Mouse (Mus musculus): ENCODE measurements at regions not wholly inside any gene's neighbourhood (a gene's known extent, or its start where the extent isn't known, plus 50 kb on each side); places are given as distances from the start of the nearest gene placed in this dataset.

DNA sequence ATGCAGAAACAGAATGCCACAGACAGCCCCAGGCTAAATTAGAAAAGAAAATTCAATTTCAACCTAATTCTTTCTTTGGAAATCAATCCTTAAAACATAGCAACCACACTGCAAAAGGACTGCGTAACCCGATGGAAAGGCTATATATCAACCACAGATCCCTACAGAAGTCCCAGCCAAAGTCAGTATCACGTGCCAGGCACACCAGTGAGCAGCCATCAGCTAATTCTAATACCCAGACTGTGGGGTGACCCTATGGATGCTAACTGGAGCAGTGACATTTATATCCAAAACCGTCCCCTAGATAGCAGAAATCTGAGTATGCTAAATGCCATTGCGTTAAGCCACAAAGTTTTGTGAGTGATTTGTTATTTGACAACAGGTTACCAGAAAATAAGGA lies 286.5 kb upstream of the N6amt1 start:
- DNase-seq, result no peak

DNA sequence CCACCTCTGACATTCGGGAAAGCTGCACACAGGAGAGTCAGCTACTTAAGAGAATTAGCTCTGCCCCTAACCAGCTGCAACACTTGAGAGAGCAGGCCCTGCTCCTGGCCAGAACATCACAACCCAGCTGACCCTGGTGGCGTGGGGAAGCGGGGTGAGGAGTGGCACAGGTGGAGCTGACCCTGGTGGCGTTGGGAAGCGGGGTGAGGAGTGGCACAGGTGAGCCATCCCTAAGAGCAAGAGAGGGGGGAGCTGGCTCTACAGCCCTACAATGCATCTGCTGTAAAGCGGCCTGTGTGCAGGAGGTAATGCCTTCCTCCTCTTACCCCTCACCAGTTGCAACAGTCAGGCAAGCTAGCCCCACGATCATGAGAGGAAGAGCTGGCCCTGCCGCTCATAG lies 293.5 kb upstream of the N6amt1 start:
- DNase-seq, result no peak

DNA sequence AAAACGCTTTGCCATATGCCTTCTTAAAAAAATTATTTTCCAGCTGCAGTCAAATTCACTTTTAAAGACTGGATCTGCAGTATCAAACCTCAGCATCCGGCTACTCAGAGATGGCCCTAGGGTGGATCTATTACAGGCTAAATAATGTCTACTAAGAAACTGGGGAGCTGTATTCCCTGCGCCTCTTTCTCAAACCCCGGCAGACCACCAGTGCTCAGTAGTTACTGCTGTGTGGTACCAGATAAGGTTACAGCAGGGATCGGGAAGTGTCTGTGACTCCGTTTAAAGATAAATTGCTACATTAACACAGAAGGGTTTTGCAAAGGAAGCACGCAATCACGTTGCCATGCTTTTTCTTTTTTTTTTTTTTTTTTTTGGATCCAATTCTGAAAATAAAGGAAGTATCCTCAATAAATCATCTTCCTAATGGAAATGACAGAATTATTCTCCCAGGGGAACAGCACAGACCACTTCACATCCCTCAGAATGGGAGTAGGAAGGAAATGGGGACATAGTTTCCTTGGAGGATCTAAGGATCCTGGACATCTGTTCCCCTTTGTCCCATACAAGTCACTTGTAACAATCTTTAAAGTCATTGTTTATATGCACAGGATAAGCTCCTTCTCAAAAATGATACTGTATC lies 304.1 kb upstream of the N6amt1 start:
- DNase-seq, result peak; percentile 6 to 17

DNA sequence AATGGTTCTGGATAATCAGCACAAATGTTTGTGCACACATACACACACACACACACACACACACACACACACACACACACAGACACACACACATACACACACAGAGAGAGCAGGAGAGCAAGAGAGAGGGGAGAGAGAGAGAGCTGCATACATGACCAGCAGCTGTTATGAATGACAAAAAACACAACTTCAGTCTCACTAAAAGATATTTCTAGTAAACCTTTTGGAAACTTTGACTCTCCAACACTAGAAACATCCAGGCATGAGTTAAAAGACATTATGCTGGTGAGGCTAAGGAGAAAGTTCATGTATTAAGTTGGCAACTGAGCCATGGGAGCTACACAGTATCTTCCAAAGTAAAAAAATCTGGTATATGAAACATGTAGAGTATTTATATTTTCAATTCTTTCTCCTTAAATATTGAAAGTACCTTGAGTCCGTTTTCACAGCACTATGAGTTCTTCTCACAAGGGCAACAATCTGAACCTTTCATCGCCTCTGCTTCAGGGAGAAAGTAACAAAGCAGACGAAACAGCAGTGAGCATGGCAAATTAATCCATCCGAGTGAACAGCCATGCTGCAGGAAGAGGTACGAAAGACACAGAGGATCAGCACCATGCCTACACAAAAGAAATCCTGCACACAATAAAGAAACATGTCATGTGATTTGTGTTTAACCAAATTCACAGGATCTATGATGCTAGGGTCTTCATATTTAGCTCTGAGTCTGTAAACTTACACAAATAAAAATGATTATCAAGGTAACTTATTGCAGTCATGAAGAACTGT lies 309.0 kb upstream of the N6amt1 start:
- DNase-seq, result no peak

DNA sequence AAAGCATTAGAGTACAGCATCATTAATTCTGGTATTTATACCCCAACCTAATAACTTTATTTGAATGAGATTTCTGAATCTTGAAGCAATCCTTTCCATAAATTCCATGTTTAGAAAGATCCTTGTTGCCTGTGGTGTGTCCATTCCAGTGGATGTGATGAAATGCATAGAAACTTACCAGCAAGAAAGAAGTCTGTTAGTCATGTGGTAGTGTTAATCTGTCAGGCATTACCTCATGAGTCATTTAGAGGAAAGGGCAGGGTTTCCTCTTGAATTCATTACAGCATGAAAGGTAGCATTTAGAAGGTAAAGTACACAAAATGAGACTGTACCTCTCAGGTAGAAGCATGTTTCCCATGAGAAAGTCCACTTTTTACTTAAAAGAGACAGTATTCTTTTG lies 310.3 kb upstream of the N6amt1 start:
- no peak for DNase-seq

DNA sequence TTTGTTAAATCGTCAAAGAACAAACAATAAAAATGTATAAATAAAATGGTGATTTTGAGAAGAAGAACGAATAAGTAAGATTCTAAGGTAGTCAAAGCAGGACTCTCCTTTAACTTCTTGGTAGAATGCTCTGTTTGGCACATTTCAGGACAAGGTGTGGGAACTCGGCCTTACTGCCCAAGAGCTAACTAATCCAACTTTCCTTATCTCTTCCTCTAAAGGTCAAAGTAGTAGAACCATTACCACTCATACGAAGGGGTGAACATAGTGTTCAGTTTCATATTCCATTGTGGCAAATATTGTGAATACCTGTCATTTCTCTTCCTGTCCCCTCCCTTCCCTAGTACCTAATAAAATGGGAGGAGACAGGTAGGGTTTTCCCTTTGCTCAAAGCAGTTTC lies 313.6 kb upstream of the N6amt1 start:
- DNase-seq, result no peak

DNA sequence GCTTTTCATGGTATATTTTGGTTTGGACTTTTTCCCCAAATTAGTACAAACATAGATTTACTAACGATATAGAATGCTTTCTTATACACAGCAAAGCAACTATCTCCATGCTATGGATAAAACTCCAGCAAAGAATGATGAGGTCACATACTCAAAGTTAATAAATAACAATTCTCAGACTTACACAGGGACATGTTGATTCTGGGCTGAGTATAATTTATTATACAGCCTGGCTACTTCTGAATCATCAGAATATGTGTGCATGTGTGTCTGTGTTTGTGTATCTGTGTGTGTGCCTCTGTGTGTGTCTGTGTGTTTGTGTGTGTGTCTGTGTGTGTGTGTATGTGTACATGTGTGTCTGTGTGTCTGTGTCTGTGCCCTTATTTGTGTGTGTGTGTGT lies 314.1 kb upstream of the N6amt1 start:
- no peak for DNase-seq

DNA sequence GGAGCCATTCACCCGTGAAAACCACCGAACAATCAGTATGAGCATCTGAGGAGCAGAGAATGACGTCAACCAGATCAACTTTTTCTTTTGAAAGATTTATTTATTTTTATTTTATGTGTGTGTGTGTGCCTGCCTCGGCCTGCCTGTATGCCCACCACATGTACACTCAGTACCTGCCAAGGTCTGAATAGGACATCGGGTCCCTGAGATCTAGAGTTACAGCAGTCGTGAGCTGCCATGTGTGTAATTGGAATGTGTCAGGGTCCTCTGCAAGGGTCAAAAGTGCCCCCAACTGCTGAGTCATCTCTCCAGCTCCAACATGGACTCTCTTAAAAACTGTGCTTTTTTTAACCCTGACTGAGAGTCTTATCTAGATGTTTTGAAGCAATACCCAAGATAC lies 316.9 kb upstream of the N6amt1 start:
- no peak for DNase-seq

DNA sequence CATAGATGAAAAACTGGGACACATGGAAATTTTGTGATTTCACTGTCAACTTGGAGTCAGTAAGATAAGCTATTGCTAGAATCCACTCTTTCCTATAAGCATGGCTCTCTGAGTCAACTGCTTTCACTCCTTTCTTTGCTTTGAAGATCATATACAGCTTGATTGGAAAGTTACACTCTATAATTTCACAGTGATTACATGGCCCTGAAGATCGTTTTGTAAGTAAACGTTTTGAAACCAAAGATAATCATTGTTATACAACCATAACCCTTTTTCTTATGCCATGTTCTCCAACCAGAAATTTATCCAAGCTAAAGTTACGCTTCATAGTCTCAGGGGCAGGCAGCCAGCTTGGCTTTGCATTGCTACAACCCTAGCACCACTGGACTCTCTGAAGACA lies 322.1 kb upstream of the N6amt1 start:
- no peak for DNase-seq

DNA sequence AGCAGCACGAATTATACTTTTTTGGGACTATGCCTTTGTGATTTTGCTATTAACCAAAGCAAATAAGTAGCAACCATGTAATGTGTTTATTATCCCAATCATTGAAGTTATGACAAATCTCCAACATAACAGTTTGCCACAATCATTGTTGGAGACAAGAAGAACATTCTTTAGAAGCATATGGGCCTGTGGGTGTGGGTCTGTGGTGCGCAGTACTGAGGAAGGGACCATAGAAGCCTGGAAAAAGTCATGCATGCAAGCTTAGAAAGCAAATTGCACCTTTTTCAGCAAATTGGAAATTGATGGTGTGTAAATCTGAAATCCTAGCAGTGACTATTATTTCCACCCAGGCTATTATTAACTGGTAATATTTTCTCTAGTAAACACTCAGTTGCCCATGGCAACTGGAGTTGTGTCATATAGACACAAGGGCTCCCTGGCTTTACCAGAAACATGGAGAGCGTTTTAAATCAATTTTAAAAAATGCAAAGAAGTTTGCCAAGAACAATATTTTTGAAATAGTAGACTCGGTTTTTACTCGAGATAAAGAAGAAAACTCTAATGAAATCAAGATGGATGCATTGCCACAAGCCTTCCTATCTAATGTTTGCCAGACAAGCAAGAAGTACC lies 325.4 kb upstream of the N6amt1 start:
- no peak for DNase-seq

DNA sequence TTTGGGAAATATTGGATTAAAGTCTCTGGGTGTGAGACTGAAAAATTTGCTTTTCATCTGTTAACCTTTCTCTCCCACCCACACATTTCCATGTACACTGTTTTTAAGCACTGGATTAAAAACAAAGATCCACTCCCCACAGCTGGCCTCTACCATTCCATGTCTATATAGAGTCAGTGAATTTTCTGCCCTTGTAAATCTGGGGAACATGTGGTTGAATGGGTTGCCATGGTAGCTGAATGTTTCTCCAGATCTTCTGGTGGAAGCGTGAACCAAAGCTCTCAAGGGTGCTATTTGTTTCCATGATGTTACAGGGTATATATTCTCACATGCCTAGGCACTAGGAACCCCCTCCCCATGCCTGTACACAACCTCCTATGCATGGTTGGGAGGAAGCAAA lies 326.4 kb upstream of the N6amt1 start:
- no peak for DNase-seq

DNA sequence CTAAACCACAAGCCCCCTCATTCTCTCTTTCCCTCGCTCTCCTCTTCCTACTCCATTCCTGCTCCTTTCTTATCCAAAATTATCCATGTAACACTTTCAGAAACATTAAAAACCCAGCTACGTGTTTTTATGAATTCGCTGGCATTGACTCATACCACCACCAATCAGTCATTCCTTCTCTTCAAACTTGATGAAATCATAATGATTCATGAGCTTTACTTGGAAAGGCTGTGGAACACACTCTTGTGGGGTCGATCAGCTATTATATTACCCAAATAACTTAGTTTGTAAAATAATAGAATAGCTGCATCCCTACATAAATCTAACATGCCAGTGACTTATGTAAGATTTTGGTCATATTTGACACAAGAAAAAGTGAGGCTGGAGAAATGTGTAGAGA lies 331.9 kb upstream of the N6amt1 start:
- DNase-seq, result no peak

DNA sequence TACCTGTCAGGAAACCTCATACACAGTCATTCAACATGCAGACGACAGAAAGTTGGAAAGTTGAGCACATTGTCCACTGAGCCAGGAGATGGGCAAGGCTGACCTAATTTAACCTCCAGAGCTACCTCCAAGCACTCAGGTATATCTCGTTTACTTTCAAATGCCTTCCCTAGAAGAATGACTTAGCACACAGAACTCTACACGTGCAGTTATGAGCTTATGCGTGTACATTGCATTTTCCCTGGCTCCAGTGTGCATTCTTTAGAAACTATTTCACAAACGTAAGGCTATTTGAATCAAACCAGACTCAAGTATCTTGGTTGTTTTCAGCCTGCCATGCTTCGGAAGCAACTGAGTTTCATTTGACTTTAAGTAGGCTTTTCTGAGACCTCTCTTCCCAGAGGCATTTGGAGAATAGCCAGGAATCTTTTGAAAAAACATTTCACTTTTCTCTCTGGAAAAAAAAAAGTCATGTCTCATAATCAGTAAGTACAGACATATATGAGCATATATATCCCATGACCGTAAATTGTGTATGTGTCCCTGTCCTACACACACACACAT lies 336.8 kb upstream of the N6amt1 start:
- DNase-seq, result no peak

DNA sequence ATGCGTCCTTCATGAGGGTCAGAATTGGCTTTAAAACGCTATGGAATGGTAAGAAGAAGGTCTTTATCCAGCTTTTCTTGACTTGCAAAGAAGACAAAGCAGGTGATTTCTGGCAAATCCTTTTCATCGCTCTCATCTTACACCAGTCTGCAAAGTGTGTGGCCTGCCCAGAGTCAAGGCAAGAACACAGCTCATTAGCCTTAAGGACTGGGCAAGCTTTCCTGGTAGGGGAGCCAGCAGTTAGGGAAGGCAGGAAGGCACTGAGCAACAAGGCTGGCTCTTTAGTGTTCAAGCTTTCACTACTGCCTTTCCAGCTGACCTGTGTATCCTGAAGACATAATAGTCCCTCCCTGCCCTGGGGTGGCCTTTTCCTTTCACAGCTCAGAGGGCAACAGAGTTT lies 352.4 kb upstream of the N6amt1 start:
- no peak for DNase-seq

DNA sequence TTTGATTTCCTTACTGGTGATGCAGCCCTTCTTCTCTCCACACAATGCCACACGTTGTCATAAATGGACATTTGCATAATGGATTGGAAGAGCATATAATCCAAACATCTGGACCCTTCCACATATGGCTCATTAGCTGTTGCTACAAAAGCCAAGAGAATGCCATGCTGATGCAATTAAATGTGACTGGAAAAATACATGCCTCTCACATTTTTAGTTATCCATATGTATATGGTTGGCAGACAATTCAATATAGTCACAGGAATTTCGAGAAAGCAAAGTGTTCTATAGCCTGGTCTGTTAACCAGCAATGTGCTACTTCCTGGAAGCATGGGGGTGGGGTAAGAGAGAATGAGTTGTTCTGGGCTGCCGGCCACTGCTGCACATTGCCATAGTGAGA lies 352.9 kb upstream of the N6amt1 start:
- no peak for DNase-seq

DNA sequence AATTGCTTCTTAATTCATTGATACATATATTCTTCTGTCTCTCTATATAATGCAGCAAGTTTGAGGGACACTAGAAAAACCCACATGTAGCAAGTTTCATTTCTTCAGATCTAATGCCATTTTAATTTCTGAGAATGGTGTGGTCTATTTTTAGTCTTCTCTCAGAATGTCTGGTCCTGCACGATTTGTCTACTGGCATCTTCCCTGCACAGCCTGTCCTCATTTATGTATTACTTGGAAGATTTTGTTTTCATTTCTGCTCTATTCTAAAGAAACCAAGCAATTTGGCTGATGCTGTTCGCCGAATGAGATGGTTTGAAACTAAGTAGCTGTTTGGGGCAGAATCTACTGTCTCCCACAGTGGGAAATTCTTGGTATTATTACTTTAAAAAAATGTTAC lies 382.3 kb upstream of the N6amt1 start:
- DNase-seq, result no peak

DNA sequence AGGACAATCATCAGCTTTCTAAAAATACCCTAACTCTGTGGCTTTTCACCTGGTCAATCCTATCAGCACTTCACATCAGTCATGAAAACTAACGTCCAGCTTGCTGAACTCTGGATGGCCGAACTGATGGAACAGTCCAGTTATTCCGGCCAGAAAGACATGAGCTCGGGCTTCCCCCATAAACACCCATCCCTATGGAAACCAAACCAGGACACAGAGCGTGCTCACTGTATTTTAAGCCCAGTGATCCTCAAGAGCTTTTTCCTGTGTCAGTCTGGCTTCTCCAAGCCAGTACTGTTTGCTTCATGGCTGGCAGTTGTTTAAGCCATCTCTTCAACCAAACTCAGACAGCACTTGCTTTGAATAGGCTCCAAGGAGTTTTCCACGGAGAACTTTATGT lies 404.3 kb upstream of the N6amt1 start:
- DNase-seq, result no peak

DNA sequence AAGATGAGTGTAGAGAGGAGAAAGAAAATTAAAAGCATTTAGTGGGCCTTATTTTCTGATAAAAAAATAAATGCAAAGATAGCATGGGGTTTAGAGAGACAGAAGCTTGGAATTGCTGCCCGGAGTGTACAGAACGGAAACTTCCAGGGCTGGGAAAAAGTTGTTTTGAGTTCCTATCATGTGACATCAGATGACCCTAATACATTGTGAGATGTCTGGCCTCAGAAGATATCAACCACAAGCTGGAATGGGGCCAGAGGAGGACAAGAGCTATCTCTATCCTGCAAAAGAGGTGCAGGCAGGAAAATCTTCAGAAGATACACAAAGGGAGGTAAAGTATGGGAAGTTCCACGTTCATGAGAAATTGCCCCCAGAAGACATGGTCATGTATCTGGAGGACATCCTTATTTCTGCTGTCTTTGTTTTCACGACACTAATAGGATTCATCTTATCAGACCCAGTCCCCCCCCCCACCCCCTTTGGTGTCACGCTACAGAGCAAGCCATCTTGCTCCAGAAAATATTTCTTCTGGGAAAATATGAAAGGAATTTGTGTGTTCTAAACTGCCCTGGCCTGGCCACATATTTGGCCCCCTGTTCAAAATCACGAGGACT lies 408.3 kb upstream of the N6amt1 start:
- peak; percentile 12 to 16 for DNase-seq

DNA sequence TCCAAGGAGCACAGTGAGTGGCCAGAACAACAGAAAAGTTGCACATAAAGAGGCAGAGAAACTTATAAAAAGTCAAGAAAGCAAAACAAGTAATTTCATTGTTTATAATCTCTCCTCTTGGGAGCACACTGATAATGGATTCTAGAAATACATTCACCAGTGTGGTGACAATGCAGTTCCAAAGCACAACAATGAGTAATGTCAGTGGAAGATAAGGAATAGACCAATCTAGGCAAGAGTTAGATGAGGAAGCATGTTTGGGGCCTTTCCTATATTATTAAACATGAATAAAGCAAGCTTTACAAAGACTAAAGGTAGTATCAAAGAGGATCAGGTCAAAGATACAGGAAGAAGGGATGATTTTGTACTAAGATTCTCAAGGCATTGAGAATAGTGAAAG lies 408.9 kb upstream of the N6amt1 start:
- no peak for DNase-seq

DNA sequence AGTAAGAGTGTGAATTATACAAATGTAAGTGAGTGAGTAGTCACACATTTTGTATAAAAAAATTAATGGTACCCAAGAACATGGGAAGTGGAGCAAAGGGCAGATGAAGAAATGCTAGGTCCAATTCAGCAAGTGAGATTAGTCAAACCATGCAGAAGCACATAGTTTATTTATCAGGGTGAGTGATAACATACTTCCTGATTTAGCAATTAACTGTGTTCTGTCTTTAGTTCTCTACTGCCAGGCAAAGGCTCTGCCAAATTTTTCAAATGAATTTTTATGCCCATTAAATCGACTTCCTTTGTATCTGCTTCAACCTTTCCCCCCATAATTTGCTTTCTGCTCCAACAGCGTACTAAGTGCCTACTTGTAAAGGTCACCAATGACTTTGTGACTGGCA lies 419.0 kb upstream of the N6amt1 start:
- no peak for DNase-seq

DNA sequence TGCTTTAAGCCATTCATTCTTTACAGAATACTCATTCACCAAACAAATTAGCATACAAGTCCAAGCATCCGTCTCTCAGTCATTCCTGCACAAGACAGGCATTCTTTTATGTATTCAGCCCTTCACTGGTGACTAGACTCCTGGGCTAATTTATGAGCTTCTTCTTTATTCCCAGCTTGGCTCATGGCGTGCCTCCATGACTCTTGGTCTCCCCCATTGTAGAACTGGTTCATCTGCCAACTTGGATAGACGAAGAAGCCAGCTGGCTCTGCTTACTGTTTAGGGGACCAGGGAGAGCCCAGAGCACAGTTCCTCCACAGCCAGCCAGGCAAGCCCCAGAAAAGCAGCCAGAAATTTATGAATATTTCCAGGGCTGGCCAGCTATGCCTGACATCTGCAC lies 421.2 kb upstream of the N6amt1 start:
- DNase-seq, result peak; percentile 1 to 2

DNA sequence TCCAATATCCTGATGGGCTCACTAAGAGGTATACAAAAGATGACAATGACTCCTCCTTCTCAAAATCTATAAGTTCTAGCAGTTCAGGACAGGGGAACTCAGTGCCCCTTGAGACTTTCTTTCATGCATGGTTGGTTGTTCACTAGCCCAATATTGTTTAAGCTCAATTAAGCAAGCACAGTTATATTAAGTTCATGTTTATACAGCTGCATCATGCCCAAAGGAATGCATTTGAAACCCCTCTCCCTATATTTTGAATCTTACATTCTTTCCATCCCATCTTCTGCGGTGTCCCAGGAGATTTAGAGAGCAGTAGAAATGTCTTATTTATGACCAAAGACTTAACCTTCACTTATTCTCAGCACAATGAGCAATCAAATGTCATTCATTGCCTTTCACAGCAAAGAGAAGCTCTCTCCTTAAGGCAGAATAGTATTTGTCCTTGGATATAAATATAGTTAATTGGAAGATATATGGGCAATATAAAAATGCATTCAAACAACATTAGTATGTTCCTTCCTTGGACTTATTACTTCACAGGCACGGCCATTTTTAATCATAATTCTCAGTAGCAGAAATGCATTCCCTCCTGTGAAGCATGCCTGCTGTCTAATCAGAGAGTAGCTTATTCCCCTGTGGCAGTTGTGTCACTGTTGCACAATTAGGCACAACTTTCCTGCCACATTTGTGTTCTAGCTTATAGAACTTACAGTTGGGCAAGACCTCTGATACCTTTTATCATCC lies 455.8 kb upstream of the N6amt1 start:
- no peak for DNase-seq

DNA sequence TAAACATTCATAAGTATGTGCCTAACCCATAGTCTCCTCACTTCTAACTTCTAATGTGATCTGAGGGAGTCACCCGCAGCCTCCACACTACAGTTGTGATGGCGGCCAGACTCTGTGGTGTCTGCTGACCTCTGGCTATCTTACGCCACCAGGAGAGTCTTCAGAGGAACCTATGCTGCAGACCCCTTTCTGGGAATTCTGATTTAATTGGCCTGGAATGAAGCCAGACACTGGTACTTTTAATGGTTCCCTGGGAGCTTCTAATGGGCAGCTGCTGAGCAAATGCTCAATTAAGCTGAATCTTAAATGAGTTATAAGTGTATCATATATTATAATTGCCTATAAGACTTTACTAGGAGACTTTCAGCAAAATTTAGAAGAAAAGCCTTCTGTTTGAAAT lies 459.0 kb upstream of the N6amt1 start:
- no peak for DNase-seq
